Mouse (Mus musculus) testis, adult 2 months (tissue): ENCODE results near the gene Chtf18.

ENCODE experiments used
- CTCF ChIP-seq: fragments of 200-500 bp; IDR thresholded peaks from 2 replicates; pipeline ENCODE4 v1.5.1; 2012; ENCODE audit warnings: low read depth, mild to moderate bottlenecking, inconsistent platforms, low read length, moderate library complexity; ENCODE audit not compliant: control insufficient read depth, insufficient read depth, insufficient replicate concordance
- POLR2A ChIP-seq: fragments of 200-500 bp; IDR thresholded peaks from 2 replicates; pipeline ENCODE4 v1.6.1; 2012; ENCODE audit warnings: low read depth, mild to moderate bottlenecking, inconsistent platforms, low read length, moderate library complexity; ENCODE audit not compliant: control insufficient read depth

GRCm38 (mm10) chr17:25716130-25716529, 11.1 kb downstream of the Chtf18 start:
- TF ChIP-seq POLR2A, result no peak
- TF ChIP-seq CTCF, result no peak
